Mouse (Mus musculus): ENCODE measurements at regions not wholly inside any gene's neighbourhood (a gene's known extent, or its start where the extent isn't known, plus 50 kb on each side); places are given as distances from the start of the nearest gene placed in this dataset.

DNA sequence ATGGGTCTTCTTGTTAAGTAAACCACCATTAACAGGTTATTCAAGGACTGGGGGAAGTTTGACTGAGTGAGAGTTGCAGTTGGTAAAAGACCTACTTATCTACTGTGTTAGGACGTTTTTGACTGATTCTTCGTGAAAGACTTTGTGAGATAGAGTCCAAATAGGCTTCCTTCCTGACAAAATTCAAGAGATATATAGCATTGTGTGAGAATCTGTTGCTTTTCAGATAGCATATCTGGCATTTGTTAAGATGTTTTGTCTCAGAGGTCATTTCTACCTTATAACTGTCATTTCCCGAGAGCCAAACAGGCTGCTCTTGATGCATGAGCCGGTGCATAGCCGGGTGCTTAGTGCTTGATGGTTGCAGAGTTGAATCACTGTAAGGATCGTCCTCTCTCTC lies 214.8 kb downstream of the Pten start:
- TF ChIP-seq CTCF (IDR thresholded peaks at IDR 0.05; ENCODE audit: insufficient read depth, low read length) (no peak), POLR2A (IDR thresholded peaks at IDR 0.05; ENCODE audit: borderline replicate concordance, extremely low read depth, low read depth, low read length) (no peak)
